Mouse (Mus musculus) right cerebral cortex, postnatal 4 days (tissue): Measurements from ENCODE around the gene Mfsd10.
"Not testable (repeated sequence)": the region's sequence is repeated elsewhere in the genome, so short reads cannot be mapped to it uniquely, and the experiment has no call there.

Experiments
- DNase-seq: peaks from one replicate; pipeline ENCODE4 v3.0.0-alpha.2; 2022

Mfsd10 gene

GRCm38 (mm10) chr5:34593202-34593727 lies 43.7 kb downstream of the Mfsd10 start:
- DNase-seq: no peak

DNA sequence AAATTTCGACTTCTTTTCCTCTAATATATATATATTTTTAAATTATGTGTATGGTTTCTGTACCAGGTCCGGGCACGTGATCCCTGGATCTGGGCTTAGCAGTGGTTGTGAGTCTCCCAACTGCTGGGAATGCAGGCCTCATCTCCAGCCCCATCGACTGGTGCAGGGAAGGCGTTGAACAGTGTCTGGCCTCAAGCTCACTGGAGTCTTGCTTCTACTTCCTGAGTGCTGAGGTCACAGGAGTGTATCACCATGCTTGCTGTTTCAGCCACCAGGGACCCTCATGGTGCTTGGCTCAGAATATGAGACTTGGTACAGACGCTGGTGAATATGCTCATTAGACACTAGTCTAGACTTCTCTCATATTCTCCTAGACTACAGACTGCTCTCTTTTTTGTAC lies 44.3 kb downstream of the Mfsd10 start:
- no peak for DNase-seq

- not testable (repeated sequence) for DNase-seq
Measured at GRCm38 (mm10) chr5:34592224-34592623, 44.8 kb downstream of the Mfsd10 start.

DNA sequence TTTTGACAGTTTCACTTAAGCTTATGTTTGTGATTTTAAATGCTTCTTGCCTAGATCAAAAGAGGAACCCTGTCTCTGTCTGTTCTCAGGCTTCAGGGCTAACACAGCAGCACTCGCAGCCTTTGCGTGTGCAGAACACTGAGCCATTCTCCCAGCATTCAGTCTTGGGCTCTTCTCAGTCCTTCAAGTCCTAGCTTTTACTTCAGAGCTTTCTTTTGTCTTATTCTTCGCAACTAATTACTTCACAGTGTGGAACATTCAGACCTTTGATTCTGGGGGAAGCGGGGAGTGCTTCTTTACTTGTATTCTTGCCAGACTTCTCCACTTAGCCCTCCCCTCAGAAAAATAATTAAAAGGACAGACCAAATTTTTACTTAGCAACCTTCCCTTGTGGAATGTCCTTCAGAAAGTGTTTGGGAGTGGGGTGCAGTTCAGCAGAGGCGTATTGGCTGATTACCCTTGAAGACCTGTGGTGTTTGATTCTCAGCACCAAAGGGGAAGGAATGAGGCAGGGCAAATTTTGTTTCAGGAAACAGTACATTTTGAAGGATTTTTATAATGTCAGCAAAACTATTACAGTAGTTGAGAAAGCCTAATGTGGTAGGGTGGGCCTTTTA lies 45.5 kb downstream of the Mfsd10 start:
- no peak for DNase-seq

DNA sequence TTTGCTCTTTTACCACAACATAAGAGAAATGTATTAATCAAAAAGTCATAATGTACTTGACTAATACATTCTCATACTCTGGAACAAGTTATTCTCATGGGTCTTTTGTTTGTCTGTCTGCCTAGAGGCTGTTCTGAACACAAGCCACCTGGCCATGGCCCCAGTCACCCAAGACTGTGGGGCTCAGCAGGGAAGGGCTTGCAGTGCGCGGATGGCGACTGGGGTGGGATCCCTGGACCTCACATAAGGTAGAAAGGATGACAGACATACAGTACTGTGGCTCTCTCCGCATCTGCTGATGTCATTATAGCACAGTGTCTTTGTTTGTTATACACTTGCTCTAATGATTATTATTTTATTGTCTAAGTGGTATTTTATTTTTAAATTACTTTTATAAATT lies 46.3 kb downstream of the Mfsd10 start:
- no peak for DNase-seq

GRCm38 (mm10) chr5:34590059-34590458 lies 47.0 kb downstream of the Mfsd10 start:
- no peak for DNase-seq

- DNase-seq: no peak
Measured at GRCm38 (mm10) chr5:34587881-34588280, 49.1 kb downstream of the Mfsd10 start.

- DNase-seq: no peak
Measured at GRCm38 (mm10) chr5:34585216-34585615, 51.8 kb downstream of the Mfsd10 start.
